Mouse (Mus musculus) gastrocnemius, postnatal 25 days (tissue): ENCODE measurements around the gene Ccrl2. TPM values are rescaled to one million over a fixed set of nuclear protein-coding genes. Genes with fewer than 3 reads are reported as not detected.

Experiments
- total RNA-seq, 2 experiments: library from RNA; stranded (reverse); gene quantifications; 1 replicate in 1 of 2; 2 replicates in 1 of 2; pipeline ENCODE4 v1.2.3; 2021

Gene Ccrl2
- total RNA-seq, 2 experiments from 2014 or later: 4.3 to 4.4 TPM

Other genes with a start within 250 kb of the Ccrl2 start
- not detected for gene Prss44, start 243.5 kb downstream of the Ccrl2 start, total RNA-seq
- gene Prss43, start 230.8 kb downstream of the Ccrl2 start, total RNA-seq: not detected
- not detected for gene Prss45, start 222.9 kb downstream of the Ccrl2 start, total RNA-seq
- gene Prss46, start 213.0 kb downstream of the Ccrl2 start, total RNA-seq: not detected
- gene Prss50, start 199.6 kb downstream of the Ccrl2 start, total RNA-seq: not detected
- 1 to 10 TPM; 3.9 to 8.2 TPM for gene Als2cl, start 177.6 kb downstream of the Ccrl2 start, total RNA-seq
- under 1 TPM; 0.43 to 0.62 TPM for gene Tmie, start 177.4 kb downstream of the Ccrl2 start, total RNA-seq
- gene Fam240a, start 140.7 kb downstream of the Ccrl2 start, total RNA-seq: 1 to 10 TPM; 2.0 to 2.7 TPM
- not detected for gene Tdgf1, start 111.4 kb downstream of the Ccrl2 start, total RNA-seq
- 10 to 100 TPM; 52.4 to 64.1 TPM for gene Lrrc2, start 106.0 kb downstream of the Ccrl2 start, total RNA-seq
- 1 to 10 TPM in 1 of 2 experiments, under 1 TPM in 1; 0.70 to 1.3 TPM for gene Rtp3, start 66.9 kb downstream of the Ccrl2 start, total RNA-seq
- gene Ltf, start 38.2 kb downstream of the Ccrl2 start, total RNA-seq: not detected
- 10 to 100 TPM; 63.6 to 71.3 TPM for gene Lrrfip2, start 60.1 kb upstream of the Ccrl2 start, total RNA-seq
- 1 to 10 TPM; 4.4 to 8.7 TPM for gene Mlh1, start 214.3 kb upstream of the Ccrl2 start, total RNA-seq
- 10 to 100 TPM; 18.8 to 19.2 TPM for gene Epm2aip1, start 214.4 kb upstream of the Ccrl2 start, total RNA-seq